Mouse (Mus musculus): ENCODE measurements at regions not wholly inside any gene's neighbourhood (a gene's known extent, or its start where the extent isn't known, plus 50 kb on each side); places are given as distances from the start of the nearest gene placed in this dataset.

GRCm38 (mm10) chr1:61377070-61377469 is 261.6 kb upstream of the Pard3b start:
- Histone ChIP-seq H3K4me3 (ENCODE audit: low read length) (no peak overlapping the region), H3K4me2 (ENCODE audit: low read length) (peak overlapping the region; percentile 32), H3K9ac (ENCODE audit: low read depth, low read length) (no peak overlapping the region), H3K4me1 (ENCODE audit: control insufficient read depth, insufficient read depth, low read depth, low read length) (no peaks in the 10 kb centered on the region), H3K27me3 (replicated peaks; ENCODE audit: control insufficient read depth, insufficient read depth, low read length) (no peaks in the 10 kb centered on the region; the same call in 1 of the 2 replicates), H3K36me3 (ENCODE audit: control insufficient read depth, insufficient read depth, low read length) (no peaks in the 10 kb centered on the region), H3K9me3 (ENCODE audit: control insufficient read depth, low read length) (no peaks in the 10 kb centered on the region), H3K27ac (ENCODE audit: low read depth, low read length) (no peak overlapping the region)
- peak; percentile 69 for ATAC-seq
- WGBS: 2% methylated on average over 7 of the region's 7 CpGs

- WGBS: 70% methylated on average over 8 of the region's 8 CpGs
- no peaks in the 10 kb centered on the region for H3K9me3 ChIP-seq (ENCODE audit: control insufficient read depth, low read length)
- H3K4me3 ChIP-seq (ENCODE audit: low read length): no peak overlapping the region
- H3K36me3 ChIP-seq (ENCODE audit: control insufficient read depth, insufficient read depth, low read length): no peaks in the 10 kb centered on the region
- H3K27ac ChIP-seq (ENCODE audit: low read depth, low read length): no peak overlapping the region
- H3K27me3 ChIP-seq (replicated peaks; ENCODE audit: control insufficient read depth, insufficient read depth, low read length): no peaks in the 10 kb centered on the region; the same call in 1 of the 2 replicates
- no peaks in the 10 kb centered on the region for H3K4me1 ChIP-seq (ENCODE audit: control insufficient read depth, insufficient read depth, low read depth, low read length)
- no peak overlapping the region for H3K9ac ChIP-seq (ENCODE audit: low read depth, low read length)
- no peak for ATAC-seq
- no peak overlapping the region for H3K4me2 ChIP-seq (ENCODE audit: low read length)
Measured at GRCm38 (mm10) chr1:61378240-61378639, 260.4 kb upstream of the Pard3b start.

GRCm38 (mm10) chr1:61379771-61380517 is 258.7 kb upstream of the Pard3b start:
- no peaks in the 10 kb centered on the region for H3K9me3 ChIP-seq (ENCODE audit: control insufficient read depth, low read length)
- no peak overlapping the region for H3K4me3 ChIP-seq (ENCODE audit: low read length)
- no peak overlapping the region for H3K9ac ChIP-seq (ENCODE audit: low read depth, low read length)
- H3K27ac ChIP-seq (ENCODE audit: low read depth, low read length): no peak overlapping the region
- H3K4me1 ChIP-seq (ENCODE audit: control insufficient read depth, insufficient read depth, low read depth, low read length): no peaks in the 10 kb centered on the region
- H3K36me3 ChIP-seq (ENCODE audit: control insufficient read depth, insufficient read depth, low read length): no peaks in the 10 kb centered on the region
- no peaks in the 10 kb centered on the region; the same call in 1 of the 2 replicates for H3K27me3 ChIP-seq (replicated peaks; ENCODE audit: control insufficient read depth, insufficient read depth, low read length)
- 53% methylated on average over 21 of the region's 21 CpGs for WGBS
- ATAC-seq: 0 out of 2 replicates have a peak, but pooled peaks have one; percentile 17
- no peak overlapping the region for H3K4me2 ChIP-seq (ENCODE audit: low read length)

- H3K4me2 ChIP-seq (ENCODE audit: low read length): no peak overlapping the region
- H3K9ac ChIP-seq (ENCODE audit: low read depth, low read length): no peak overlapping the region
- H3K9me3 ChIP-seq (ENCODE audit: control insufficient read depth, low read length): no peaks in the 10 kb centered on the region
- ATAC-seq: no peak
- H3K27me3 ChIP-seq (replicated peaks; ENCODE audit: control insufficient read depth, insufficient read depth, low read length): no peaks in the 10 kb centered on the region
- WGBS: 58% methylated on average over 4 of the region's 4 CpGs
- no peaks in the 10 kb centered on the region for H3K4me1 ChIP-seq (ENCODE audit: control insufficient read depth, insufficient read depth, low read depth, low read length)
- H3K27ac ChIP-seq (ENCODE audit: low read depth, low read length): no peak overlapping the region
- no peak overlapping the region for H3K4me3 ChIP-seq (ENCODE audit: low read length)
- H3K36me3 ChIP-seq (ENCODE audit: control insufficient read depth, insufficient read depth, low read length): no peaks in the 10 kb centered on the region
Measured at GRCm38 (mm10) chr1:61387587-61387986, 251.0 kb upstream of the Pard3b start.

GRCm38 (mm10) chr1:61397796-61398195 is 240.8 kb upstream of the Pard3b start:
- Histone ChIP-seq H3K36me3 (ENCODE audit: control insufficient read depth, insufficient read depth, low read length) (no peaks in the 10 kb centered on the region), H3K9me3 (ENCODE audit: control insufficient read depth, low read length) (no peaks in the 10 kb centered on the region), H3K4me2 (ENCODE audit: low read length) (no peak overlapping the region), H3K4me1 (ENCODE audit: control insufficient read depth, insufficient read depth, low read depth, low read length) (no peaks in the 10 kb centered on the region), H3K4me3 (ENCODE audit: low read length) (no peak overlapping the region), H3K27me3 (replicated peaks; ENCODE audit: control insufficient read depth, insufficient read depth, low read length) (no peaks in the 10 kb centered on the region), H3K9ac (ENCODE audit: low read depth, low read length) (no peak overlapping the region), H3K27ac (ENCODE audit: low read depth, low read length) (no peak overlapping the region)
- peak; percentile 90 for ATAC-seq
- 40% methylated on average over 6 of the region's 6 CpGs for WGBS

GRCm38 (mm10) chr1:61402339-61402738 is 236.3 kb upstream of the Pard3b start:
- no peaks in the 10 kb centered on the region for H3K9me3 ChIP-seq (ENCODE audit: control insufficient read depth, low read length)
- 67% methylated on average over 8 of the region's 8 CpGs for WGBS

GRCm38 (mm10) chr1:61407201-61407600 is 231.4 kb upstream of the Pard3b start:
- 26% methylated on average over 9 of the region's 9 CpGs for WGBS
- no peak overlapping the region for H3K4me2 ChIP-seq (ENCODE audit: low read length)
- H3K36me3 ChIP-seq (ENCODE audit: control insufficient read depth, insufficient read depth, low read length): no peaks in the 10 kb centered on the region
- no peaks in the 10 kb centered on the region for H3K4me1 ChIP-seq (ENCODE audit: control insufficient read depth, insufficient read depth, low read depth, low read length)
- H3K9me3 ChIP-seq (ENCODE audit: control insufficient read depth, low read length): no peaks in the 10 kb centered on the region
- no peaks in the 10 kb centered on the region for H3K27me3 ChIP-seq (replicated peaks; ENCODE audit: control insufficient read depth, insufficient read depth, low read length)
- H3K4me3 ChIP-seq (ENCODE audit: low read length): no peak overlapping the region
- peak; percentile 40; the same call in 1 of the 2 replicates for ATAC-seq
- H3K27ac ChIP-seq (ENCODE audit: low read depth, low read length): no peak overlapping the region
- H3K9ac ChIP-seq (ENCODE audit: low read depth, low read length): no peak overlapping the region

More at GRCm38 (mm10) chr1:61402339-61402738, 236.3 kb upstream of the Pard3b start:
- H3K36me3 ChIP-seq (ENCODE audit: control insufficient read depth, insufficient read depth, low read length): no peaks in the 10 kb centered on the region
- H3K27ac ChIP-seq (ENCODE audit: low read depth, low read length): no peak overlapping the region
- no peak overlapping the region for H3K4me3 ChIP-seq (ENCODE audit: low read length)
- H3K27me3 ChIP-seq (replicated peaks; ENCODE audit: control insufficient read depth, insufficient read depth, low read length): no peaks in the 10 kb centered on the region
- H3K4me1 ChIP-seq (ENCODE audit: control insufficient read depth, insufficient read depth, low read depth, low read length): no peaks in the 10 kb centered on the region
- no peak for ATAC-seq
- H3K9ac ChIP-seq (ENCODE audit: low read depth, low read length): no peak overlapping the region
- H3K4me2 ChIP-seq (ENCODE audit: low read length): no peak overlapping the region

- no peaks in the 10 kb centered on the region for H3K9me3 ChIP-seq (ENCODE audit: control insufficient read depth, low read length)
- ATAC-seq: no peak
- WGBS: 68% methylated on average over 2 of the region's 2 CpGs
- no peak overlapping the region for H3K9ac ChIP-seq (ENCODE audit: low read depth, low read length)
- H3K4me3 ChIP-seq (ENCODE audit: low read length): no peak overlapping the region
- no peak overlapping the region for H3K4me2 ChIP-seq (ENCODE audit: low read length)
- no peaks in the 10 kb centered on the region for H3K36me3 ChIP-seq (ENCODE audit: control insufficient read depth, insufficient read depth, low read length)
- H3K27me3 ChIP-seq (replicated peaks; ENCODE audit: control insufficient read depth, insufficient read depth, low read length): no peaks in the 10 kb centered on the region
- peaks cover 5% of the 10 kb centered on the region for H3K4me1 ChIP-seq (ENCODE audit: control insufficient read depth, insufficient read depth, low read depth, low read length)
- H3K27ac ChIP-seq (ENCODE audit: low read depth, low read length): no peak overlapping the region
Measured at GRCm38 (mm10) chr1:61414772-61415171, 223.9 kb upstream of the Pard3b start.

GRCm38 (mm10) chr1:61415426-61416195 is 223.0 kb upstream of the Pard3b start:
- Histone ChIP-seq H3K4me1 (ENCODE audit: control insufficient read depth, insufficient read depth, low read depth, low read length) (peaks cover 5% of the 10 kb centered on the region), H3K27me3 (replicated peaks; ENCODE audit: control insufficient read depth, insufficient read depth, low read length) (no peaks in the 10 kb centered on the region), H3K4me3 (ENCODE audit: low read length) (no peak overlapping the region), H3K9me3 (ENCODE audit: control insufficient read depth, low read length) (no peaks in the 10 kb centered on the region), H3K4me2 (ENCODE audit: low read length) (no peak overlapping the region), H3K27ac (ENCODE audit: low read depth, low read length) (no peak overlapping the region), H3K9ac (ENCODE audit: low read depth, low read length) (no peak overlapping the region), H3K36me3 (ENCODE audit: control insufficient read depth, insufficient read depth, low read length) (no peaks in the 10 kb centered on the region)
- no peak for ATAC-seq
- 65% methylated on average over 20 of the region's 20 CpGs for WGBS
